Mouse (Mus musculus): ENCODE measurements around the gene Mcoln2. TPM values are rescaled to one million over a fixed set of nuclear protein-coding genes. Genes with fewer than 3 reads are reported as not detected.

The Mcoln2 gene
- total RNA-seq (2015) (0.32 and 2.0 TPM in 2 replicates), total RNA-seq (2017) (2.1 and 4.0 TPM in 2 replicates)

- peak; percentile 50 for ATAC-seq (replicated peaks; ENCODE audit: poor library complexity)
These were observed at the start of gene Mcoln2 for GRCm38 (mm10) chr3:146149156-146150057. TSS of gene Mcoln2 (plus strand) at chr3:146149833.

DNA sequence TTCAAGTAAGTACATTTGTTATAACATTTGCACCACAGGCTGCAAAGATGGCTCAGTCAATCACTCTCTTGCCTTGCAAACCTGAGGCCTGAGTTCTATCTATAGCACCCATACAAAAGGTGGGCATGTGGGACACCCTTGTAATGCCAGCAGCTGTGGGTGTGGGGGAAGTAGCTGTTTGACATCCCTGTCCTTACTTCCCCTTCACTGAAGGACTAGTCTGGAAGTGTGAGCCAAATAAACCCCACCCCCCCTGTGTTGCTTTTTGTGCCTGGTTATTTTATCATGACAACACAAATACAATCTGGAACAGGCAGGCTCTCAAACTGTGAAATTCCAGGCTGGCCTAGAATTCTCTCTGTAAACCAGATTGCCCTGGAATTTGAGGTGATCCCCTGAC lies 49.7 kb upstream of the Mcoln2 start:
- no peak for ATAC-seq (replicated peaks; ENCODE audit: poor library complexity)

GRCm38 (mm10) chr3:146102049-146102448 lies 47.6 kb upstream of the Mcoln2 start:
- ATAC-seq (replicated peaks; ENCODE audit: poor library complexity) = peak; percentile 60; the same call in 1 of the 2 replicates

- peak; percentile 62 for ATAC-seq (replicated peaks; ENCODE audit: poor library complexity)
These were observed 42.4 kb upstream of the Mcoln2 start for GRCm38 (mm10) chr3:146107116-146107849.

- ATAC-seq (replicated peaks; ENCODE audit: poor library complexity) = peak; percentile 82
These were observed 41.6 kb upstream of the Mcoln2 start, which contains the start of gene Wdr63 for GRCm38 (mm10) chr3:146107921-146108571. TSS of gene Wdr63 (minus strand) at chr3:146108130.

- ATAC-seq (replicated peaks; ENCODE audit: poor library complexity) = 0 out of 2 replicates have a peak, but pooled peaks have one; percentile 15
These were observed 40.7 kb upstream of the Mcoln2 start for GRCm38 (mm10) chr3:146108945-146109344.

GRCm38 (mm10) chr3:146110358-146110757 lies 39.3 kb upstream of the Mcoln2 start:
- ATAC-seq (replicated peaks; ENCODE audit: poor library complexity) = peak; percentile 36

DNA sequence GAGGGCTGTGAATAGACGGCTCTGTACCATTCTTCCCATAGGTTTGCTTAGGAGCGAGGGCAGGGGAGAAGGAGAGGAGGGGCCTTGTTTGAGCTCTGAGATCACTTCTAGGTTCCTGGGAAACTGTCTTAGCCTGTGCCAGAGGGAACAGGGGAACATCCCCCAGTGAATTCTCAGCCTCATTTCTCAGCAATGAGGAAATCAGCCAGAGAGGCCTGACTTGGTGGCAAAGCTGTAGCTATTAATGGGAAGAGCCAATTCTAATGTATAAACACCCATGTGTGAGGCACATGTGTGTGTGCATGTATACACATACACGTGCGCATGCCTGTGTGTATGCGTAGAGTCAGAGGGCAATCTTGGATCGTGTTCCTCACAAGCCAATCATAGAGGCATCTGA lies 38.7 kb upstream of the Mcoln2 start:
- ATAC-seq (replicated peaks; ENCODE audit: poor library complexity) = no peak

DNA sequence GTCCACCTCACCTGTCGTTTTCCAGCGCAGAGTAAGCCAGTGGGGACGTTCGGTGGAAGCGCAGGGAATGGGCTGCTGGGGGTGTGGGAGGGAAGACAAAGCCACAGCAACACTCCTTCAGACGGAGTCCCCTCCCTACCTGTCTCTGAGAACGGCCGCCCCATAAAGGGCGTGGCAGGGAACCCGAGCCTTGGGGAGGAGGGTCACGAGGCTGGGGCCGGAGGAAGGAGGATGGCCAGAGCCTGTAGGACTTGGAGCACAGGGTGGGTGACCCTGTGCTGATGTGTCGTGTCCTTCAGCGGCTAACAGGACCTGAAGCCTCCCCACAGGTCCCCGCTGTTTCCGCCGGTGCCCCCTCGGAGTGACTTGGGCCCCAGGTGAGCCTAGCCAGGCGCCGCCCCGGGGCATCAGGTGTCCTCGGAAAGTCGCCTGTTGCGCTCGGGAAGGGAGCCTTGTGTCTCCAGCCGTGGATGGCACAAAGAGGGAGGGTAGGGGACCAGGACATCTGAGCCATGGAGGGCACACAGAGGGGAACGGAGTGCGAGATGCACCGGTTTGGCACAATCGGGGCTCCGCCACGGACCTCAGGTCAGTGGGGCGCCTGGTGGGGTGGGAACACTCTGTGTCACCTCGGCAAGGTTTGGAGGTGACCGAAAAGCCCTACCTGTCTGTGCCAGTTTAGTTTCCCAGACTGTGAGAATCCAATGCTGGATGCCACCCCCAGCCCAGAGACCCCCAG lies 32.2 kb upstream of the Mcoln2 start, which contains the start of gene Mcoln3:
Gene Mcoln3 (plus strand): TSS at position 193 of the 739 bp plus-strand sequence.
- peak; percentile 2; the same call in 1 of the 2 replicates for ATAC-seq (replicated peaks; ENCODE audit: poor library complexity)

DNA sequence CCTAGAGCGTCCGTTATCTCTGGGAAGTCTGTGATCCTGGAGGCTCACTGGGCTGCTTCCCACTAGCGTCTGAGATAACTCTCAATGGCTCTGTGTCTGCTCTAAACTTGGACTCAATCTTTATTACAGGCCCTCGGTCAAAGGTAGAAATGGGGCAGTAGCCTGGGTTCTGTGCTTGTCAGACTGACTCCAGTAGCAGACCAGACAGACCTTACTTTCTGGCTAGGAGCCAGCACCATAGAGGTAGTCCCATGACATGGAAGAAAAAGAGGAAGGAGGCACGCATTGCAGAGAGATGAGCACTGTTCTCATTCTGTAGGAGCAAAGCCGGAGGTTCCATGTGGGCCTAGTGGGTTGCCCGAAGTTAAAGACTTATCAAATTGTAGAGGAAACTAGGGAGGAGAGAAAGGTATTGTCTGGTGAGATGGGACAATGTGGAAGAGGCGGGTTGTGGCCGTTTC lies 31.6 kb upstream of the Mcoln2 start:
- peak; percentile 71 for ATAC-seq (replicated peaks; ENCODE audit: poor library complexity)

DNA sequence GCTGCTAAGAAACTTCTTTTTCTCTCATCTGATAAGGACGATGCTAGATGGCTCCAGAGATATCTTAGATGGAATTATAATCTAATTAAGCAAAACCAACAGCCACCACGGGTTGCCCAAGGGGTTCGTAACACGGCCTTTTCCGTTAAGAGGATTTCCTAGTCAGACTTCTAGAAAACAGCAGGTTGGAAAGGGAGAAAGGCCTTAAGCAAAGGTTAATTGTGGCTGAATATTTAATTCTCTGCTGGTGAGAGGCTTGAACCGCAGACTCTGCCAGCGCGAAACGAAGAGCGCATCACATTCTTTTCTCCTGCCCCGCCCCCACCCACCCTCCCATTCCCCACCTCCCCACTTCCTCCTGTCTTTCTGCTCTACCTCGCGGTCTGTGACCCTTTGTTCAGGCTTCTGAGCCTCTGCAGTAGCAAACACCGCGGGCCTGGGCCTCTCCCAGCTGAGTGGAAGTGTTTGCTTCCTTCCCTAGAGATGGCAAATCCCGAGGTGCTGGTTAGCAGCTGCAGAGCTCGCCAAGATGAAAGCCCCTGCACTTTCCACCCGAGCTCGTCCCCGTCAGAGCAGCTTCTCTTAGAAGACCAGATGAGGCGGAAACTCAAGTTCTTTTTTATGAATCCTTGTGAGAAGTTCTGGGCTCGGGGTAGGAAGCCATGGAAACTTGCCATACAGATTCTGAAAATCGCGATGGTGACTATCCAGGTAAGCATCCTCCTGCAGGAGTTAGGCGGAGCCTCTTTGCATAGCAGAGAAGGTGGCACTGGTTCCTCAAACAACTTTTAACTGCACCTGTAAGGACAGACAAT lies 28.1 kb upstream of the Mcoln2 start:
- peak; percentile 54 for ATAC-seq (replicated peaks; ENCODE audit: poor library complexity)

GRCm38 (mm10) chr3:146122125-146122420 lies 27.6 kb upstream of the Mcoln2 start:
- no peak for ATAC-seq (replicated peaks; ENCODE audit: poor library complexity)

GRCm38 (mm10) chr3:146122807-146123463 lies 26.7 kb upstream of the Mcoln2 start:
- no peak for ATAC-seq (replicated peaks; ENCODE audit: poor library complexity)

DNA sequence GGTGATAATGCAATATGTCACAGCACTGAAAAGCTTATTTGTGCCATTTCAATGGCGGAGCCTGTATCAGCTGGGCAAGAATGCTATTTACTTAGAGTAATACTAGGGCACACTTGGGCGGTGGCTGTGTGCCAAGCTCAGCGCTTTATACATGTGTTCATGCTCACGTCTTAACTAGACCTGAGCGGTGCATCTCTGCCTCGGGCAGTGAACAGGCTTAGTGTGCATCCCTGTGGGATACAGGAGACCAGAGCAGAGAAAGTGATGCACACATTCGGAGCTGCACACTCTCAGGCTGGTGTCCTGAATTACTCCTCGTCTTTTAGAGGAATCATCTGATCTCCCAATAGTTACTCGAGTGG lies 26.2 kb upstream of the Mcoln2 start:
- ATAC-seq (replicated peaks; ENCODE audit: poor library complexity) = no peak

GRCm38 (mm10) chr3:146127205-146127604 lies 22.4 kb upstream of the Mcoln2 start:
- ATAC-seq (replicated peaks; ENCODE audit: poor library complexity) = peak; percentile 94

GRCm38 (mm10) chr3:146134834-146135233 lies 14.8 kb upstream of the Mcoln2 start:
- ATAC-seq (replicated peaks; ENCODE audit: poor library complexity) = peak; percentile 80

- ATAC-seq (replicated peaks; ENCODE audit: poor library complexity) = peak; percentile 42
These were observed 14.2 kb upstream of the Mcoln2 start for GRCm38 (mm10) chr3:146135417-146135816.

DNA sequence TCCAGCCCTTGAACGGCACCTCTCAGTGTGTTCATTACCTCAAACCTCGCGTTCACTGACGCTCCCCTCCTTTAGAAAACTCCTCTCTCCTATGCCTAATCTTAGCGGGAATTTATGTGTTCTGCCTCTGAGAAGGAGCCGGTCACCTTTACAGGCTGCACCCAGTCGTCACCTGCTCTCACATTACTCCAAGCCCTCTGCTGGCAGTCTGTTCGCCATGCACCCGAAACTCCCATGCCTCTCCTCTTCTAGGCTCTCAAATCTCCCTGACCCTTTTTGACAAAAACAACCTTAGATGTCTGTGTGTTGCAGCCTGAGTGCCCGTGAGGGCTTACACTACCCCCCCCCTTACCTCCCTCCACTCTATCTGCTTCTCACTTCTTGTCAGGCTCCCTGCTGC lies 13.2 kb upstream of the Mcoln2 start:
- peak; percentile 78 for ATAC-seq (replicated peaks; ENCODE audit: poor library complexity)

DNA sequence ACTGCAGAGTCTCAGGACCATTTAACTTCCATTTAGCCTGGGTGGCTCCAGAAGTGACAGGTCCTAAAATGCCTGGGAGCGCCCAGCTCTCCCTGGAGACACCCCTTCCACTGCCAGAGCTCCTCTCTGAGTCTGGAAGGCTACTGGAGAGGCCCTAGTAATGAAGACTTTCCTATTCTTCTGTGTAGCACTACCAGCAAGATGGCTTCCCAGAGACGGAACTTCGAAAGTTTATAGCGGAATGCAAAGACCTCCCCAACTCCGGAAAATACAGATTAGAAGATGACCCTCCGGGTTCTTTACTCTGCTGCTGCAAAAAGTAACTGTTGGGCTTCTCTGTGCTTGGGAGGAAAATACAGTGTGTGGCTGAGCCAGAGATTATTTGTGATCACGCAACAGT lies 9.4 kb upstream of the Mcoln2 start:
- ATAC-seq (replicated peaks; ENCODE audit: poor library complexity) = no peak
